Mouse (Mus musculus) liver, postnatal 0 days (tissue): Measurements from ENCODE around the gene Ugt2b38. TPM values are rescaled to one million over a fixed set of nuclear protein-coding genes. Genes with fewer than 3 reads are reported as not detected.
"Not testable (repeated sequence)": the region's sequence is repeated elsewhere in the genome, so short reads cannot be mapped to it uniquely, and the experiment has no call there.

Source experiments
- ATAC-seq: fragments of 200-750 bp; cut with Nextera tagmentation; 2 replicates; pipeline ENCODE4 v1.8.0; 2017; ENCODE audit warnings: mild to moderate bottlenecking, moderate library complexity
- DNase-seq: peaks from one replicate; pipeline ENCODE4 v3.0.0-alpha.2; 2016
- H3K27ac ChIP-seq: fragments of 300-500 bp; sonication (generic); 2 replicates; pipeline ENCODE4 v1.5.1; 2014; ENCODE audit warnings: antibody characterized with exemption, moderate library complexity, mild to moderate bottlenecking, low read depth
- H3K27me3 ChIP-seq: fragments of 300-500 bp; sonication (generic); 2 replicates; pipeline ENCODE4 v1.6.1; 2014; ENCODE audit warnings: low read length, control low read depth, mixed read lengths; ENCODE audit not compliant: insufficient read depth
- H3K36me3 ChIP-seq: fragments of 300-500 bp; sonication (generic); replicated peaks from 2 replicates; pipeline ENCODE4 v1.6.1; 2014; ENCODE audit warnings: mild to moderate bottlenecking, control low read depth, low read length, moderate library complexity, mixed read lengths; ENCODE audit not compliant: insufficient read depth
- H3K4me1 ChIP-seq: fragments of 300-500 bp; sonication (generic); 2 replicates; pipeline ENCODE4 v1.6.1; 2014; ENCODE audit warnings: antibody characterized with exemption, mild to moderate bottlenecking, control low read depth; ENCODE audit not compliant: insufficient read depth
- H3K4me2 ChIP-seq: fragments of 300-500 bp; sonication (generic); 2 replicates; pipeline ENCODE4 v1.6.1; 2014; ENCODE audit warnings: low read depth, mild to moderate bottlenecking, low read length, moderate library complexity, mixed read lengths
- H3K4me3 ChIP-seq: fragments of 300-500 bp; sonication (generic); 2 replicates; pipeline ENCODE4 v1.5.1; 2014; ENCODE audit warnings: low read depth, low read length
- H3K9ac ChIP-seq: fragments of 300-500 bp; sonication (generic); replicated peaks from 2 replicates; pipeline ENCODE4 v1.6.1; 2014; ENCODE audit warnings: mild to moderate bottlenecking, moderate library complexity
- H3K9me3 ChIP-seq: fragments of 300-500 bp; sonication (generic); 2 replicates; pipeline ENCODE4 v1.6.1; 2016; ENCODE audit warnings: mild to moderate bottlenecking, control low read depth, low read length, mixed read lengths
- EP300 ChIP-seq: IDR thresholded peaks from 2 replicates; pipeline ENCODE4 v1.6.1; 2016; ENCODE audit warnings: antibody characterized with exemption, low read depth, mild to moderate bottlenecking
- WGBS: fragments of 180-500 bp; shearing (Covaris S2); extraction: QIAGEN DNeasy Blood & Tissue Kit; methylation state at CpG from one replicate; pipeline ENCODE4 v1.1.7; 2014; ENCODE audit not compliant: insufficient replicate concordance; 5-methylcytosine and 5-hydroxymethylcytosine counted together
- polyA plus RNA-seq: library from polyadenylated mRNA; unstranded; fragments of >200 nt; fragmentation: Nextera tagmentation; extraction: Ambion mirVana; gene quantifications from 2 replicates; pipeline ENCODE4 v1.2.1, GENCODE M21; 2015

Gene Ugt2b38
- polyA plus RNA-seq, 1 experiment from 2014 or later: not detected

DNA sequence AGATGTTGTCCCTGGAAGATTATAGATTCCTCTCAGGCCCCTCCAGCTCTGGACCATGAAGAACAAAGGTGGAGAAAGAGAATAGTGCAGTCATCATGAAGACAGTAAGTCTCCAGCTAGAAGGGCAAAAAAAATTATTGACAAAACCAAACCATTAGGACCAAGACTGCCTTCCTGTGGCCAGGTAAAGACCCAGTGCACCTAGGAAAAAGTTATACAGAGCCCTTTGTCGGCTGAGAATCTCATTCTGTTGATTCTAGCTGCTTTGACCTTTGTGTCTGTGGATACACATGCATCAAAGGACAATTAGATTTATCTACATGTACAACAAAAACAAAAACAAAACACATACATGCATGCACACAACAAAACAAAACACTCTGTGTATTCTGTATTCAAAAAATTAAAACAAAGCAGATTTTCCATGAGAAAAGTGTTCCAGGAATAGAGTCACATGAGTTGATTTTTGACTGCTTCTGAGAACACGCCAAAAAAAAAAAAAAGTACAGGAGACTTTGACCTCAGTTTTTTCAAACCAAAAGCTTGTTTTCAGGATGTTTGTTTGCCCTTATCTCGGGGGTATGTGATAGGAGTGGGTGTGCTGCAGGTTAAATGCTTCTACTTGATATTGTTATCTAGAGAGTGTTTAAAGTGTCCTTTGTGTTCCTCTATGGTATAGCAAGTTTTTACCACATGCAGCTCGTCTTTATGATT, 51.1 kb downstream of the Ugt2b38 start:
- 0 out of 2 replicates have a peak, but pooled peaks have one; percentile 28 for TF ChIP-seq EP300
- H3K9me3 ChIP-seq, H3K9ac ChIP-seq, DNase-seq, H3K36me3 ChIP-seq, H3K4me2 ChIP-seq, H3K27me3 ChIP-seq, H3K4me3 ChIP-seq, H3K4me1 ChIP-seq: not testable (repeated sequence)
- 29% methylated on average over 4 of the region's 4 CpGs for WGBS
- H3K27ac ChIP-seq: peak overlapping the region; percentile 70
- ATAC-seq: peak; percentile 20; the same call in 1 of the 2 replicates

Other genes starting within 250 kb of the Ugt2b38 start
- gene Ugt2b37, start 169.4 kb downstream of the Ugt2b38 start, polyA plus RNA-seq: 0.07 TPM in 1 of 2 replicates, not detected in the other
- 1.9 and 3.7 TPM in 2 replicates for gene Ugt2a3, start 87.0 kb downstream of the Ugt2b38 start, polyA plus RNA-seq
- not detected in 2 replicates for gene Ugt2a2, start 58.1 kb upstream of the Ugt2b38 start, polyA plus RNA-seq
- not detected in 2 replicates for gene Gm43638, start 62.6 kb upstream of the Ugt2b38 start, polyA plus RNA-seq
- gene Ugt2a1, start 66.7 kb upstream of the Ugt2b38 start, polyA plus RNA-seq: not detected in 2 replicates
- 3.7 and 3.9 TPM in 2 replicates for gene Sult1b1, start 114.0 kb upstream of the Ugt2b38 start, polyA plus RNA-seq
- gene Sult1d1, start 144.8 kb upstream of the Ugt2b38 start, polyA plus RNA-seq: 57.9 and 68.7 TPM in 2 replicates
- gene Sult1e1, start 167.4 kb upstream of the Ugt2b38 start, polyA plus RNA-seq: 0.08 and 0.14 TPM in 2 replicates
- not detected in 2 replicates for gene Csn1s1, start 242.0 kb upstream of the Ugt2b38 start, polyA plus RNA-seq